Mouse (Mus musculus) adrenal gland (tissue): Measurements from ENCODE around the gene Baz2a.

ENCODE experiments used
- intact Hi-C: fragments of 180-260 bp; cut with DNase I; formaldehyde crosslinking; loops from one replicate; pipeline ENCODE4 v1.15.1; 2025
- microRNA-seq, 2 experiments: library from miRNA; unstranded; fragments of <30 nt; microRNA quantifications; one replicate each; pipeline ENCODE4; 2019

The Baz2a gene

DNA sequence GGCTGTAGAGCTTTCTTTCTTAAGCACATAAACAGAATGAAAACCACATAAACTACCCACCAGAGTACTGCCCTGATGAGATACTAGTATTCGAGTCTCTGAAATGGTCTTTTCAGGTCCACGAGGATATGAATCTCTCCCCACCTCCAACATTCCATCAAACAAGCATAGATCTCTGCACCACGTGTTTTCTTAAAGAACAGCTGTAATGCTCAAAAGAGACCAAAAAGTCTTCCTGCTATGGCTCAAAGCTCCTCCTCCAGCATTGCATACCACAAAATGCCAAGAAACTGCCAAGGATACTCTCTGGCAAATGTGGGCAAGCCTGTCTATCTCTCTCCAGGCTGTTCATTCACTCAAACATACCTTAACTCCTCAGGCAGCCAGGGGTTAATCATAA is 83.9 kb downstream of the Baz2a start:
- intact Hi-C loops = no loop called here

DNA sequence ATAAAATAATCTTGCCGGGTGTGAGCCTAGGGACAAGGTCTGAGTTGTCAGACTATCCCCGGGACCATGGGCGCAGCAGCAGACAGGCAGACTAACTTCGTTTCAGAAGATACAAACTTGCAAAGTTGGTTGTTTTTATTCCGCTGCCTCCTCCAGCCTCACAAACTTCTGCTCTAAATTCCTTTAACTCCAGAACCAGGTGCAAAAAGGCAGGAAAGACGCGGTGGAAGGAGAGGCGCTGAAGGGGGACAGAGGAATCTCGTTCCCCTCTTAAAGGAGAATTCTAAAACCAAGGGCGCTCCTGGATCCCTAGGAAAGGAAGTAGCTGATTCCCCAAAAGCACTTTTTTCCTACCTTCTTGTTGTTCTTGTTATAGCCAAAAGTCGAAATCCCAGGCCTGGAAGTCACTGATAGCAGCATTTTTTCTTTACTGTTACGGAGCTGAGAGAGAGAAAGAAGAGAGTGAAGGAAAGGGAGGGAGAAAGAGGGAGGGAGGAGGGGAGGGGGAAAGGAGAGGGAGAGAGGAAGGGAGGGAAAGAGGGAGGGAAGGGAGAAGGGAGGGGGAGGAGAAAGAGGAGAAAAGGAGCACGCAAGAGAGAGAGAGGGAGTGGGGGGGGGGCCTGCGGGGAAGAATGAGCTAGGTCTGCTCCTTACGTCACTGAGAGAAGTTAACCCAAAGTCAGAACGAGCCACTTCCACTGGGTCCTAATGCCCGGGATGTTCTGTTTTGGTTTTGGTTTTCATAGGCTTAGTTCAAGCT is 84.8 kb downstream of the Baz2a start:
- intact Hi-C loops = no loop called here

DNA sequence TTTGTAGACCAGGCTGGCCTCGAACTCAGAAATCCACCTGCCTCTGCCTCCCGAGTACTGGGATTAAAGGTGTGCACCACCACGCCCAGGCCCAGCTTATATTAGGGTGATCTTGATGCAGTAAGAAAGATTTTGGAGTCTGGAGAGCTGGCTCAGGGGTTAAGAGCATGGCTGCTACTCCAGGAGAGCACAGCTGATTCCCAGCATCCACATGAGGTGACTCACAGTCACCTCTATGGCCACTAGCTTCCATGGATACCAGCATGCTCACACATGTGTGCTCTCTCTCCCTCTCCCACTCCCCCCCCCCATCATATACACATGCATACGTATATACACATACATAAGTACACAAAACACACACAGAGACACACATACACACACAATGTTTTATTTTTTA is 85.9 kb downstream of the Baz2a start:
- intact Hi-C loops = no loop called here

Small RNA genes lying within 50 kb of the gene (microRNA-seq; reads per million reads assigned to microRNA genes)
- 6.4 to 10.7 reads per million in 2 experiments for gene Mir677
